Mouse (Mus musculus) embryonic facial prominence, embryonic 11.5 days (tissue): Measurements from ENCODE around the gene Cacng4. TPM values are rescaled to one million over a fixed set of nuclear protein-coding genes. Genes with fewer than 3 reads are reported as not detected.
A peak's percentile ranks its signal among the peaks of the same experiment; 100 is the strongest.

Experiments
- ATAC-seq: fragments of 200-750 bp; cut with Nextera tagmentation; replicated peaks from 2 replicates; pipeline ENCODE4 v1.8.0; 2017; ENCODE audit warnings: low read depth; ENCODE audit not compliant: insufficient number of reproducible peaks, low FRiP score, low TSS enrichment
- DNase-seq: peaks from one replicate; pipeline ENCODE4 v3.0.0-alpha.2; 2015; ENCODE audit warnings: low spot score
- H3K27ac ChIP-seq: fragments of 300-500 bp; sonication (generic); replicated peaks from 2 replicates; pipeline ENCODE4 v1.5.1; 2014; ENCODE audit warnings: mild to moderate bottlenecking, low read depth, low read length, control low read depth
- H3K27me3 ChIP-seq: fragments of 300-500 bp; sonication (generic); 2 replicates; pipeline ENCODE4 v1.6.1; 2014; ENCODE audit warnings: mild to moderate bottlenecking, low read length, moderate library complexity, mixed read lengths; ENCODE audit not compliant: control insufficient read depth, insufficient read depth
- H3K36me3 ChIP-seq: fragments of 300-500 bp; sonication (generic); replicated peaks from 2 replicates; pipeline ENCODE4 v1.6.1; 2014; ENCODE audit warnings: low read depth, mild to moderate bottlenecking, low read length, moderate library complexity, mixed read lengths; ENCODE audit not compliant: control insufficient read depth, insufficient read depth
- H3K4me1 ChIP-seq: fragments of 300-500 bp; sonication (generic); 2 replicates; pipeline ENCODE4 v1.6.1; 2014; ENCODE audit warnings: low read length, mixed read lengths; ENCODE audit not compliant: control insufficient read depth, insufficient read depth
- H3K4me2 ChIP-seq: fragments of 300-500 bp; sonication (generic); 2 replicates; pipeline ENCODE4 v1.6.1; 2014; ENCODE audit warnings: low read depth, mild to moderate bottlenecking, control low read depth, low read length, moderate library complexity
- H3K4me3 ChIP-seq: fragments of 300-500 bp; sonication (generic); 2 replicates; pipeline ENCODE4 v1.5.1; 2014; ENCODE audit warnings: low read depth, low read length, control low read depth
- H3K9ac ChIP-seq: fragments of 300-500 bp; sonication (generic); replicated peaks from 2 replicates; pipeline ENCODE4 v1.6.1; 2014; ENCODE audit warnings: mild to moderate bottlenecking, control low read depth, low read length
- H3K9me3 ChIP-seq: fragments of 300-500 bp; sonication (generic); replicated peaks from 2 replicates; pipeline ENCODE4 v1.6.1; 2016; ENCODE audit warnings: mild to moderate bottlenecking, low read length, inconsistent platforms, mixed read lengths; ENCODE audit not compliant: control insufficient read depth
- WGBS: fragments of 180-500 bp; shearing (Covaris S2); extraction: QIAGEN DNeasy Blood & Tissue Kit; methylation state at CpG from one replicate; pipeline ENCODE4 v1.1.7; 2014; 5-methylcytosine and 5-hydroxymethylcytosine counted together
- polyA plus RNA-seq: library from polyadenylated mRNA; unstranded; fragments of >200 nt; fragmentation: Nextera tagmentation; extraction: Ambion mirVana; gene quantifications from 2 replicates; pipeline ENCODE4 v1.2.1, GENCODE M21; 2014

The Cacng4 gene
- polyA plus RNA-seq, 1 experiment from 2014 or later, result 8.3 TPM

GRCm38 (mm10) chr11:107801946-107802345, 7.6 kb upstream of the Cacng4 start:
- Histone ChIP-seq H3K9me3 (no peaks in the 10 kb centered on the region), H3K27ac (no peak overlapping the region), H3K36me3 (no peaks in the 10 kb centered on the region), H3K4me1 (peaks cover 3% of the 10 kb centered on the region; the same call in 1 of the 2 replicates), H3K4me3 (no peak overlapping the region), H3K27me3 (peaks cover 6% of the 10 kb centered on the region; the same call in 1 of the 2 replicates), H3K9ac (no peak overlapping the region), H3K4me2 (no peak overlapping the region)
- WGBS, result 89% methylated on average over 3 of the region's 3 CpGs
- ATAC-seq, result no peak
- no peak for DNase-seq

DNA sequence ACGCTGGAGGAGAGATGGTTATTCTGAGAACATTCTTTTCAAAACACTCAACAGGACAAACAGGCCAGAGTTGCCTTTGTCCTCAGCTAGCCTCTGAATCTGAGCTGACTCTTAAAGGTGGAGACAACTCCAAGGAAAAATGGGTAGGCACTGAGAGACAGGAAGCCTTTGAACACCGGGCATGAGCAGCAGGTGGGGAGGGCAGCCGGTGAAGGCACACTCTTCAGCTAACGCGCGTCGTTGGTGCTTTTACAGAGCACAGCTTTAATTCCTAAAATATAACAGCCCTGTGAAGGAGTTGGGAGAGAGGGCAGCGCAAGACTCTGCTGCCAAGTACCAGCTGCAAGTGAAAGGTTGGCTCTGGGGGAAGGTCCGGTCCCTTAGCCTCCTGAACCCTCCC, 5.0 kb upstream of the Cacng4 start:
- ATAC-seq (no peak), DNase-seq (no peak)
- H3K27me3 ChIP-seq, result peaks cover 8% of the 10 kb centered on the region
- WGBS, result 32% methylated on average over 9 of the region's 9 CpGs
- H3K27ac ChIP-seq, result no peak overlapping the region
- no peaks in the 10 kb centered on the region for H3K36me3 ChIP-seq
- H3K4me3 ChIP-seq, result no peak overlapping the region
- no peak overlapping the region for H3K9ac ChIP-seq
- no peak overlapping the region for H3K4me2 ChIP-seq
- H3K9me3 ChIP-seq, result no peaks in the 10 kb centered on the region
- H3K4me1 ChIP-seq, result peaks cover 3% of the 10 kb centered on the region; the same call in 1 of the 2 replicates

DNA sequence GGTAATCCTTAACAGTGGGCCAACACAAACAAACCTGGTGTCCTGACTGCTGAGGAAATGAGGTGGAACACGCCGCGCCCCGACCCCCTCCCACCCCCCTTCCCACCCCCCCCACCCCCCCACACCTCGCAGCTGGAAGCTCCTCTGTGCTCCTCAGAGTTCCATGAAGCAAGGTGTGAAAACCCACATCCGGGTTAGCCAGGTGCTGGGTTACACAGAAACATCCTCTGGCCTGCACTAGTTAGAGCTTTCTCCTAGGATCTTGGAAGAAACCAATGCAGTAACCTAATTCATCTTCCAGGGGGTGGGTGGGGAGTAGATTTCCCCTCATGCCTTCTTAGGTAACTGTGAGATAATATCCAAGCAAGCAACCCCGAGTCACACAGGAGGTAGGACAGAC, 2.0 kb upstream of the Cacng4 start:
- Histone ChIP-seq H3K9me3 (no peaks in the 10 kb centered on the region), H3K4me3 (no peak overlapping the region), H3K9ac (no peak overlapping the region), H3K27me3 (peaks cover 28% of the 10 kb centered on the region), H3K27ac (no peak overlapping the region), H3K36me3 (no peaks in the 10 kb centered on the region), H3K4me2 (no peak overlapping the region), H3K4me1 (peaks cover 5% of the 10 kb centered on the region; the same call in 1 of the 2 replicates)
- DNase-seq (no peak), ATAC-seq (no peak)
- WGBS, result 26% methylated on average over 7 of the region's 7 CpGs

GRCm38 (mm10) chr11:107795384-107796035, 1.2 kb upstream of the Cacng4 start:
- no peak overlapping the region for H3K27ac ChIP-seq
- 3% methylated on average over 9 of the region's 9 CpGs for WGBS
- H3K27me3 ChIP-seq, result peaks cover 28% of the 10 kb centered on the region
- H3K9me3 ChIP-seq, result no peaks in the 10 kb centered on the region
- H3K4me2 ChIP-seq, result no peak overlapping the region; the same call in 1 of the 2 replicates
- no peaks in the 10 kb centered on the region for H3K36me3 ChIP-seq
- H3K9ac ChIP-seq, result no peak overlapping the region
- no peak for DNase-seq
- peaks cover 5% of the 10 kb centered on the region; the same call in 1 of the 2 replicates for H3K4me1 ChIP-seq
- ATAC-seq, result no peak
- no peak overlapping the region for H3K4me3 ChIP-seq

- peaks cover 27% of the 10 kb centered on the region for H3K27me3 ChIP-seq
- peaks cover 2% of the 10 kb centered on the region; the same call in 1 of the 2 replicates for H3K4me1 ChIP-seq
- H3K4me2 ChIP-seq, result peak overlapping the region; percentile 96
- no peaks in the 10 kb centered on the region for H3K36me3 ChIP-seq
- peak overlapping the region; percentile 69 for H3K4me3 ChIP-seq
- WGBS, result under 1% methylated on average over 41 of the region's 41 CpGs
- H3K9ac ChIP-seq, result peak overlapping the region; percentile 71
- peak overlapping the region; percentile 41 for H3K27ac ChIP-seq
- ATAC-seq (peak; percentile 25), DNase-seq (peak; percentile 49)
- H3K9me3 ChIP-seq, result no peaks in the 10 kb centered on the region
Measured at GRCm38 (mm10) chr11:107794103-107794493, 259 bp downstream of the Cacng4 start.

GRCm38 (mm10) chr11:107793200-107794102, 906 bp downstream of the Cacng4 start:
- Histone ChIP-seq H3K9ac (peak overlapping the region; percentile 71), H3K27ac (peak overlapping the region; percentile 41; the same call in 1 of the 2 replicates), H3K9me3 (no peaks in the 10 kb centered on the region), H3K27me3 (peaks cover 23% of the 10 kb centered on the region), H3K4me3 (peak overlapping the region; percentile 69), H3K4me1 (peaks cover 2% of the 10 kb centered on the region; the same call in 1 of the 2 replicates), H3K4me2 (peak overlapping the region; percentile 96), H3K36me3 (no peaks in the 10 kb centered on the region)
- ATAC-seq (peak; percentile 36), DNase-seq (peak; percentile 70)
- WGBS, result under 1% methylated on average over 61 of the region's 64 CpGs

GRCm38 (mm10) chr11:107792136-107792535, 2.2 kb downstream of the Cacng4 start:
- H3K4me3 ChIP-seq, result no peak overlapping the region
- no peaks in the 10 kb centered on the region for H3K9me3 ChIP-seq
- ATAC-seq (no peak), DNase-seq (no peak)
- H3K27ac ChIP-seq, result no peak overlapping the region
- WGBS, result 24% methylated on average over 9 of the region's 9 CpGs
- no peak overlapping the region for H3K4me2 ChIP-seq
- H3K4me1 ChIP-seq, result peaks cover 2% of the 10 kb centered on the region; the same call in 1 of the 2 replicates
- no peaks in the 10 kb centered on the region for H3K36me3 ChIP-seq
- no peak overlapping the region for H3K9ac ChIP-seq
- H3K27me3 ChIP-seq, result peaks cover 23% of the 10 kb centered on the region
